Mouse (Mus musculus): Measurements from ENCODE around the gene Krtap1-4. TPM values are rescaled to one million over a fixed set of nuclear protein-coding genes. Genes with fewer than 3 reads are reported as not detected.
"Not testable (repeated sequence)": the region's sequence is repeated elsewhere in the genome, so short reads cannot be mapped to it uniquely, and the experiment has no call there.

The Krtap1-4 gene
- not detected in 2 replicates for polyA plus RNA-seq (2014; fragmentation: Nextera tagmentation; extraction: Ambion mirVana)

- 85% methylated on average over 5 of the region's 5 CpGs for WGBS
- ATAC-seq (ENCODE audit: low read depth) = no peak
- H3K27ac ChIP-seq (ENCODE audit: low read depth, low read length) = no peak within 1 kb of the TSS
Observed at GRCm38 (mm10) chr11:99583245-99583704, at the start of gene Krtap1-4. Krtap1-4 (minus strand) TSS chr11:99583654.

GRCm38 (mm10) chr11:99630890-99631289 lies 47.4 kb upstream of the Krtap1-4 start:
- H3K9ac ChIP-seq (replicated peaks; ENCODE audit: low read depth, low read length) = no peak overlapping the region
- no peaks in the 10 kb centered on the region for H3K9me3 ChIP-seq (ENCODE audit: control insufficient read depth, low read length)
- H3K4me2 ChIP-seq (ENCODE audit: low read depth, low read length) = no peak overlapping the region
- 89% methylated on average over 3 of the region's 3 CpGs for WGBS
- no peaks in the 10 kb centered on the region for H3K36me3 ChIP-seq (ENCODE audit: control insufficient read depth, insufficient read depth, low read length)
- H3K27me3 ChIP-seq (ENCODE audit: control insufficient read depth, insufficient read depth, low read length) = no peaks in the 10 kb centered on the region
- H3K27ac ChIP-seq (ENCODE audit: low read depth, low read length) = no peak overlapping the region
- ATAC-seq (ENCODE audit: low read depth) = no peak
- H3K4me3 ChIP-seq (ENCODE audit: low read depth, low read length) = no peak overlapping the region
- no peaks in the 10 kb centered on the region for H3K4me1 ChIP-seq (ENCODE audit: control insufficient read depth, insufficient read depth, low read length)

More at GRCm38 (mm10) chr11:99583245-99583704, at the start of gene Krtap1-4:
- no peak within 1 kb of the TSS for H3K4me3 ChIP-seq (ENCODE audit: low read depth, low read length)
- H3K27me3 ChIP-seq (ENCODE audit: control insufficient read depth, insufficient read depth, low read length) = no peaks in the 10 kb centered on the region
- H3K4me2 ChIP-seq (ENCODE audit: low read depth, low read length) = no peak within 1 kb of the TSS
- H3K9me3 ChIP-seq (ENCODE audit: control insufficient read depth, low read length) = no peaks in the 10 kb centered on the region
- H3K4me1 ChIP-seq (ENCODE audit: control insufficient read depth, insufficient read depth, low read length) = no peaks in the 10 kb centered on the region
- no peak within 1 kb of the TSS for H3K9ac ChIP-seq (replicated peaks; ENCODE audit: low read depth, low read length)
- H3K36me3 ChIP-seq (ENCODE audit: control insufficient read depth, insufficient read depth, low read length) = no peaks in the 10 kb centered on the region

GRCm38 (mm10) chr11:99628138-99628537 lies 44.7 kb upstream of the Krtap1-4 start, which contains the start of gene Krtap4-1:
Krtap4-1 (minus strand) TSS chr11:99628238.
- Histone ChIP-seq H3K4me1 (ENCODE audit: control insufficient read depth, insufficient read depth, low read length) (no peaks in the 10 kb centered on the region), H3K27ac (ENCODE audit: low read depth, low read length) (no peak within 1 kb of the TSS), H3K27me3 (ENCODE audit: control insufficient read depth, insufficient read depth, low read length) (no peaks in the 10 kb centered on the region), H3K4me2 (ENCODE audit: low read depth, low read length) (no peak within 1 kb of the TSS), H3K9me3 (ENCODE audit: control insufficient read depth, low read length) (no peaks in the 10 kb centered on the region), H3K36me3 (ENCODE audit: control insufficient read depth, insufficient read depth, low read length) (no peaks in the 10 kb centered on the region), H3K9ac (replicated peaks; ENCODE audit: low read depth, low read length) (no peak within 1 kb of the TSS), H3K4me3 (ENCODE audit: low read depth, low read length) (no peak within 1 kb of the TSS)
- WGBS = 87% methylated on average over 4 of the region's 4 CpGs
- no peak for ATAC-seq (ENCODE audit: low read depth)

GRCm38 (mm10) chr11:99620335-99620734 lies 36.9 kb upstream of the Krtap1-4 start, which contains the start of gene Gm11562:
Gm11562 (minus strand) TSS chr11:99620435.
- no peaks in the 10 kb centered on the region for H3K27me3 ChIP-seq (ENCODE audit: control insufficient read depth, insufficient read depth, low read length)
- H3K9ac ChIP-seq (replicated peaks; ENCODE audit: low read depth, low read length) = no peak within 1 kb of the TSS
- H3K4me1 ChIP-seq (ENCODE audit: control insufficient read depth, insufficient read depth, low read length) = no peaks in the 10 kb centered on the region
- H3K4me2 ChIP-seq (ENCODE audit: low read depth, low read length) = no peak within 1 kb of the TSS
- H3K9me3 ChIP-seq (ENCODE audit: control insufficient read depth, low read length) = no peaks in the 10 kb centered on the region
- ATAC-seq (ENCODE audit: low read depth) = no peak
- no peaks in the 10 kb centered on the region for H3K36me3 ChIP-seq (ENCODE audit: control insufficient read depth, insufficient read depth, low read length)
- 96% methylated on average over 2 of the region's 2 CpGs for WGBS
- no peak within 1 kb of the TSS for H3K27ac ChIP-seq (ENCODE audit: low read depth, low read length)
- no peak within 1 kb of the TSS for H3K4me3 ChIP-seq (ENCODE audit: low read depth, low read length)

GRCm38 (mm10) chr11:99614796-99615363 lies 31.4 kb upstream of the Krtap1-4 start, which contains the start of gene Krtap2-4:
Krtap2-4 (minus strand) TSS chr11:99614846.
- Histone ChIP-seq H3K36me3 (ENCODE audit: control insufficient read depth, insufficient read depth, low read length) (no peaks in the 10 kb centered on the region), H3K4me2 (ENCODE audit: low read depth, low read length) (no peak within 1 kb of the TSS), H3K9ac (replicated peaks; ENCODE audit: low read depth, low read length) (no peak within 1 kb of the TSS), H3K4me3 (ENCODE audit: low read depth, low read length) (no peak within 1 kb of the TSS), H3K4me1 (ENCODE audit: control insufficient read depth, insufficient read depth, low read length) (no peaks in the 10 kb centered on the region), H3K27ac (ENCODE audit: low read depth, low read length) (no peak within 1 kb of the TSS), H3K27me3 (ENCODE audit: control insufficient read depth, insufficient read depth, low read length) (no peaks in the 10 kb centered on the region), H3K9me3 (ENCODE audit: control insufficient read depth, low read length) (no peaks in the 10 kb centered on the region)
- WGBS = 89% methylated on average over 3 of the region's 3 CpGs
- no peak for ATAC-seq (ENCODE audit: low read depth)

GRCm38 (mm10) chr11:99610089-99610488 lies 26.6 kb upstream of the Krtap1-4 start, which contains the start of gene Gm11937:
Gm11937 (minus strand) TSS chr11:99610189.
- not testable (repeated sequence) for H3K4me1 ChIP-seq (ENCODE audit: control insufficient read depth, insufficient read depth, low read length); ATAC-seq (ENCODE audit: low read depth); H3K27me3 ChIP-seq (ENCODE audit: control insufficient read depth, insufficient read depth, low read length); H3K27ac ChIP-seq (ENCODE audit: low read depth, low read length); H3K4me3 ChIP-seq (ENCODE audit: low read depth, low read length); H3K9me3 ChIP-seq (ENCODE audit: control insufficient read depth, low read length); H3K4me2 ChIP-seq (ENCODE audit: low read depth, low read length); H3K36me3 ChIP-seq (ENCODE audit: control insufficient read depth, insufficient read depth, low read length); H3K9ac ChIP-seq (replicated peaks; ENCODE audit: low read depth, low read length)
- 79% methylated on average over 1 of the region's 2 CpGs for WGBS

- Histone ChIP-seq H3K4me2 (ENCODE audit: low read depth, low read length) (no peak overlapping the region), H3K27ac (ENCODE audit: low read depth, low read length) (no peak overlapping the region), H3K9ac (replicated peaks; ENCODE audit: low read depth, low read length) (no peak overlapping the region), H3K9me3 (ENCODE audit: control insufficient read depth, low read length) (no peaks in the 10 kb centered on the region), H3K36me3 (ENCODE audit: control insufficient read depth, insufficient read depth, low read length) (no peaks in the 10 kb centered on the region), H3K4me1 (ENCODE audit: control insufficient read depth, insufficient read depth, low read length) (no peaks in the 10 kb centered on the region), H3K4me3 (ENCODE audit: low read depth, low read length) (no peak overlapping the region), H3K27me3 (ENCODE audit: control insufficient read depth, insufficient read depth, low read length) (no peaks in the 10 kb centered on the region)
- WGBS = 81% methylated on average over 1 of the region's 1 CpGs
- ATAC-seq (ENCODE audit: low read depth) = no peak
Observed at GRCm38 (mm10) chr11:99609126-99609525, 25.7 kb upstream of the Krtap1-4 start.

GRCm38 (mm10) chr11:99603208-99603607 lies 19.8 kb upstream of the Krtap1-4 start, which contains the start of gene Gm11938:
Gm11938 (minus strand) TSS chr11:99603308.
- H3K27me3 ChIP-seq (ENCODE audit: control insufficient read depth, insufficient read depth, low read length); ATAC-seq (ENCODE audit: low read depth); H3K27ac ChIP-seq (ENCODE audit: low read depth, low read length); H3K4me1 ChIP-seq (ENCODE audit: control insufficient read depth, insufficient read depth, low read length); H3K36me3 ChIP-seq (ENCODE audit: control insufficient read depth, insufficient read depth, low read length); H3K9me3 ChIP-seq (ENCODE audit: control insufficient read depth, low read length); H3K4me3 ChIP-seq (ENCODE audit: low read depth, low read length); H3K4me2 ChIP-seq (ENCODE audit: low read depth, low read length); H3K9ac ChIP-seq (replicated peaks; ENCODE audit: low read depth, low read length): not testable (repeated sequence)
- 70% methylated on average over 1 of the region's 1 CpGs for WGBS

- H3K4me1 ChIP-seq (ENCODE audit: control insufficient read depth, insufficient read depth, low read length); ATAC-seq (ENCODE audit: low read depth); H3K9ac ChIP-seq (replicated peaks; ENCODE audit: low read depth, low read length); H3K36me3 ChIP-seq (ENCODE audit: control insufficient read depth, insufficient read depth, low read length); H3K27me3 ChIP-seq (ENCODE audit: control insufficient read depth, insufficient read depth, low read length); H3K4me3 ChIP-seq (ENCODE audit: low read depth, low read length); H3K27ac ChIP-seq (ENCODE audit: low read depth, low read length); H3K4me2 ChIP-seq (ENCODE audit: low read depth, low read length); H3K9me3 ChIP-seq (ENCODE audit: control insufficient read depth, low read length): not testable (repeated sequence)
- WGBS = 89% methylated on average over 6 of the region's 6 CpGs
Observed at GRCm38 (mm10) chr11:99597742-99598141, 14.3 kb upstream of the Krtap1-4 start, which contains the start of gene Krtap9-3. Krtap9-3 (minus strand) TSS chr11:99598105.

All from neural tube, embryonic 14.5 days (tissue).